In genomic region chr11:98050940-98051339, GRCm38 (mm10) we compare ENCODE assay signal across 18 mouse cellular contexts. TPM values are rescaled to one million over a fixed set of nuclear protein-coding genes. Genes with fewer than 3 reads are reported as not detected.
DNase-seq lines count a peak whose midpoint lies in the region; ATAC-seq and TF ChIP-seq lines count a peak whose summit lies in the region.
"Had no signal": no experiment of that assay in that cellular context is flagged by ENCODE, and none has a peak within 500 bp of the region (broad histone marks: within the 10 kb centered on the region; RNA-seq: fewer than 3 reads in every experiment).

No protein-coding gene starts in this region.

- no peak for ATAC-seq in forebrain, embryonic 14.5 days
- no peak for ATAC-seq in forebrain, embryonic 13.5 days
- no peak for ATAC-seq in neural tube, embryonic 11.5 days (ENCODE audit: insufficient read depth, low FRiP score, low TSS enrichment)
- ATAC-seq: intestine, embryonic 15.5 days had no signal

- H3K4me2 ChIP-seq in forebrain, embryonic 14.5 days (ENCODE audit: low read length), result peak overlapping the region; percentile 63; the same call in 1 of the 2 replicates
- no peak overlapping the region for H3K4me2 ChIP-seq in forebrain, embryonic 13.5 days
- H3K4me2 ChIP-seq in neural tube, embryonic 11.5 days (ENCODE audit: low read depth), result 0 out of 2 replicates have a peak overlapping the region, but pooled peaks have one; percentile 67
- peak overlapping the region; percentile 81 for H3K4me2 ChIP-seq in myocyte (ENCODE audit: low read depth)
- H3K4me2 ChIP-seq: liver, embryonic 13.5 days; lung, embryonic 14.5 days had no signal

- no peak overlapping the region for H3ac ChIP-seq in myocyte (ENCODE audit: control insufficient read depth, insufficient read length)

- no peaks in the 10 kb centered on the region for H3K9me3 ChIP-seq in forebrain, embryonic 14.5 days (replicated peaks; ENCODE audit: control insufficient read depth, low read length)
- no peaks in the 10 kb centered on the region for H3K9me3 ChIP-seq in forebrain, embryonic 13.5 days (replicated peaks)
- no peaks in the 10 kb centered on the region for H3K9me3 ChIP-seq in neural tube, embryonic 11.5 days (ENCODE audit: control insufficient read depth, low read length)
- H3K9me3 ChIP-seq: intestine, embryonic 15.5 days; limb, embryonic 13.5 days; liver, embryonic 13.5 days had no signal

- no peaks in the 10 kb centered on the region for H3K36me3 ChIP-seq in forebrain, embryonic 14.5 days (ENCODE audit: control insufficient read depth, insufficient read depth, low read length)
- no peaks in the 10 kb centered on the region for H3K36me3 ChIP-seq in forebrain, embryonic 13.5 days (ENCODE audit: poor library complexity, severe bottlenecking)
- H3K36me3 ChIP-seq in neural tube, embryonic 11.5 days (ENCODE audit: control insufficient read depth, insufficient read depth, low read length), result no peaks in the 10 kb centered on the region
- H3K36me3 ChIP-seq in myocyte (ENCODE audit: control insufficient read depth, insufficient read depth), result no peaks in the 10 kb centered on the region
- H3K36me3 ChIP-seq: intestine, embryonic 15.5 days; limb, embryonic 13.5 days; liver, embryonic 13.5 days had no signal

- H3K4me1 ChIP-seq in forebrain, embryonic 14.5 days (ENCODE audit: control insufficient read depth, insufficient read depth, low read length), result peaks cover 4% of the 10 kb centered on the region; the same call in 1 of the 2 replicates
- H3K4me1 ChIP-seq in forebrain, embryonic 13.5 days, result peaks cover 40% of the 10 kb centered on the region
- peaks cover 4% of the 10 kb centered on the region; the same call in 1 of the 2 replicates for H3K4me1 ChIP-seq in neural tube, embryonic 11.5 days (ENCODE audit: control insufficient read depth, insufficient read depth, low read length)

- peaks cover 43% of the 10 kb centered on the region for H3K79me2 ChIP-seq in myocyte (ENCODE audit: control insufficient read depth, insufficient read depth)

- no peak overlapping the region for H3K4me3 ChIP-seq in forebrain, embryonic 14.5 days (ENCODE audit: low read depth, low read length)
- no peak overlapping the region for H3K4me3 ChIP-seq in forebrain, embryonic 13.5 days
- no peak overlapping the region for H3K4me3 ChIP-seq in neural tube, embryonic 11.5 days (ENCODE audit: low read depth, low read length)
- peak overlapping the region; percentile 79 for H3K4me3 ChIP-seq in myocyte
- H3K4me3 ChIP-seq: heart, adult 2 months; liver, embryonic 13.5 days had no signal

- TF ChIP-seq POLR2A in myocyte (IDR thresholded peaks at IDR 0.05; ENCODE audit: insufficient read length, low read depth), result no peak

- no peak overlapping the region for H3K27ac ChIP-seq in forebrain, embryonic 14.5 days (ENCODE audit: low read depth, low read length)
- no peak overlapping the region for H3K27ac ChIP-seq in forebrain, embryonic 13.5 days
- H3K27ac ChIP-seq in neural tube, embryonic 11.5 days (ENCODE audit: low read depth, low read length), result no peak overlapping the region
- H3K27ac ChIP-seq: heart, adult 2 months; intestine, embryonic 15.5 days; limb, embryonic 13.5 days; liver, embryonic 13.5 days; stomach, postnatal 0 days had no signal

- H3K27me3 ChIP-seq in forebrain, embryonic 14.5 days (replicated peaks; ENCODE audit: control insufficient read depth, insufficient read depth, low read length), result peaks cover 40% of the 10 kb centered on the region
- H3K27me3 ChIP-seq in forebrain, embryonic 13.5 days, result peaks cover 84% of the 10 kb centered on the region
- H3K27me3 ChIP-seq in neural tube, embryonic 11.5 days (ENCODE audit: control insufficient read depth, insufficient read depth, low read length), result peaks cover 29% of the 10 kb centered on the region
- no peaks in the 10 kb centered on the region for H3K27me3 ChIP-seq in myocyte (ENCODE audit: control insufficient read depth, insufficient read depth, insufficient read length)

- WGBS in forebrain, embryonic 14.5 days, result 20% methylated on average over 2 of the region's 2 CpGs
- 35% methylated on average over 2 of the region's 2 CpGs for WGBS in forebrain, embryonic 13.5 days
- WGBS in neural tube, embryonic 11.5 days, result 14% methylated on average over 2 of the region's 2 CpGs

- DNase-seq in forebrain, embryonic 14.5 days (ENCODE audit: low spot score), result no peak
- no peak for DNase-seq in neural tube, embryonic 11.5 days (ENCODE audit: low spot score)
- no peak for DNase-seq in neural tube, embryonic 10.5 days (ENCODE audit: extremely low spot score, low spot score)
- DNase-seq in ovary, postnatal 14 days (ENCODE audit: low spot score), result no peak
- no peak for DNase-seq in left cerebral cortex, adult 9 months (ENCODE audit: low spot score in 2 of 2)
- DNase-seq: adrenal gland, postnatal 36 days; cerebellum, adult 2 months; gastrocnemius, postnatal 14 days; heart, adult 2 months; liver, embryonic 13.5 days; lung, embryonic 14.5 days; right cerebral cortex, postnatal 4 days; thymus, postnatal 36 days had no signal

- H3K9ac ChIP-seq in forebrain, embryonic 14.5 days (ENCODE audit: low read length), result no peak overlapping the region
- no peak overlapping the region for H3K9ac ChIP-seq in forebrain, embryonic 13.5 days
- no peak overlapping the region for H3K9ac ChIP-seq in neural tube, embryonic 11.5 days (ENCODE audit: low read length)
- H3K9ac ChIP-seq: intestine, embryonic 15.5 days; limb, embryonic 13.5 days; liver, embryonic 13.5 days; lung, embryonic 14.5 days had no signal

TF ChIP-seq in myocyte, 11 proteins besides CTCF, POLR2A, EP300 and RAD21:
- TF ChIP-seq MAX (IDR thresholded peaks at IDR 0.05; ENCODE audit: low read depth), result no peak
- no peak for TF ChIP-seq USF1 (IDR thresholded peaks at IDR 0.05; ENCODE audit: low read depth)
- TF ChIP-seq TCF3 (IDR thresholded peaks at IDR 0.05; ENCODE audit: insufficient read length, low read depth), result no peak
- no peak for TF ChIP-seq E2F4 (IDR thresholded peaks at IDR 0.05; ENCODE audit: insufficient read depth)
- TF ChIP-seq MYOG (IDR thresholded peaks at IDR 0.05; ENCODE audit: control insufficient read depth in 1 of 3, insufficient read depth in 1 of 3, insufficient read length in 2 of 3, low read depth in 2 of 3), result no peak
- no peak for TF ChIP-seq TCF12 (IDR thresholded peaks at IDR 0.05; ENCODE audit: insufficient read depth, poor library complexity, severe bottlenecking)
- no peak for TF ChIP-seq CEBPB (IDR thresholded peaks at IDR 0.05; ENCODE audit: insufficient read depth, poor library complexity, severe bottlenecking)
- no peak for TF ChIP-seq POLR2AphosphoS2 (IDR thresholded peaks at IDR 0.05; ENCODE audit: insufficient read length, low read depth)
- TF ChIP-seq SRF (IDR thresholded peaks at IDR 0.05; ENCODE audit: control insufficient read depth, insufficient read length, low read depth), result no peak
- TF ChIP-seq REST (IDR thresholded peaks at IDR 0.05; ENCODE audit: insufficient read depth, insufficient read length), result no peak
- no peak for TF ChIP-seq MYOD1 (IDR thresholded peaks at IDR 0.05; ENCODE audit: control insufficient read depth in 1 of 3, insufficient read length in 2 of 3, low read depth in 2 of 3)

RNA-seq across cellular contexts. Expression of gene Stac2, which starts 2.3 kb away (rescaled TPM):
- 1.1 and 2.4 TPM in 2 replicates for polyA plus RNA-seq in forebrain, embryonic 14.5 days (2014; fragmentation: Nextera tagmentation; extraction: Ambion mirVana)
- polyA plus RNA-seq in forebrain, embryonic 13.5 days (2015; fragmentation: Nextera tagmentation; extraction: Ambion mirVana), result 1.2 and 1.6 TPM in 2 replicates
- 6.6 and 6.8 TPM in 2 replicates for polyA plus RNA-seq in neural tube, embryonic 11.5 days (2014; fragmentation: Nextera tagmentation; extraction: Ambion mirVana)
- polyA plus RNA-seq in myocyte (2012; fragmentation: generic; extraction: Trizol), result 41.7 TPM

RNA-seq across cellular contexts. Expression of gene Rpl19, which starts 24.4 kb away (rescaled TPM):
- polyA plus RNA-seq in forebrain, embryonic 14.5 days (2014; fragmentation: Nextera tagmentation; extraction: Ambion mirVana), result 787 and 932 TPM in 2 replicates
- polyA plus RNA-seq in forebrain, embryonic 13.5 days (2015; fragmentation: Nextera tagmentation; extraction: Ambion mirVana), result 801 and 821 TPM in 2 replicates
- 926 and 968 TPM in 2 replicates for polyA plus RNA-seq in neural tube, embryonic 11.5 days (2014; fragmentation: Nextera tagmentation; extraction: Ambion mirVana)
- polyA plus RNA-seq in myocyte (2012; fragmentation: generic; extraction: Trizol), result 2,972 TPM

RNA-seq across cellular contexts. Expression of gene Cacnb1, which starts 28.1 kb away (rescaled TPM):
- polyA plus RNA-seq in forebrain, embryonic 14.5 days (2014; fragmentation: Nextera tagmentation; extraction: Ambion mirVana), result 22.1 and 29.2 TPM in 2 replicates
- polyA plus RNA-seq in forebrain, embryonic 13.5 days (2015; fragmentation: Nextera tagmentation; extraction: Ambion mirVana), result 25.9 and 29.9 TPM in 2 replicates
- 15.2 and 15.8 TPM in 2 replicates for polyA plus RNA-seq in neural tube, embryonic 11.5 days (2014; fragmentation: Nextera tagmentation; extraction: Ambion mirVana)
- 163 TPM for polyA plus RNA-seq in myocyte (2012; fragmentation: generic; extraction: Trizol)

RNA-seq across cellular contexts. Expression of gene Arl5c, which starts 55.0 kb away (rescaled TPM):
- polyA plus RNA-seq in forebrain, embryonic 14.5 days (2014; fragmentation: Nextera tagmentation; extraction: Ambion mirVana), result 2.8 and 4.8 TPM in 2 replicates
- 8.4 and 11.0 TPM in 2 replicates for polyA plus RNA-seq in forebrain, embryonic 13.5 days (2015; fragmentation: Nextera tagmentation; extraction: Ambion mirVana)
- polyA plus RNA-seq in neural tube, embryonic 11.5 days (2014; fragmentation: Nextera tagmentation; extraction: Ambion mirVana), result 10.6 and 14.1 TPM in 2 replicates
- 2.1 TPM for polyA plus RNA-seq in myocyte (2012; fragmentation: generic; extraction: Trizol)
